Mouse (Mus musculus): ENCODE data around the gene Cycs. TPM values are rescaled to one million over a fixed set of nuclear protein-coding genes. Genes with fewer than 3 reads are reported as not detected.

The Cycs gene
- total RNA-seq, 2 experiments from 2014 or later = 49.1 to 49.6 TPM

Small RNA genes lying within 50 kb of the gene (microRNA-seq; reads per million reads assigned to microRNA genes)
- gene Mir6371 = 0 reads per million in 2 experiments

Other genes starting within 250 kb of the Cycs start
- gene Osbpl3, start 110.3 kb downstream of the Cycs start, total RNA-seq (2021) = 10 to 100 TPM; 29.3 to 37.6 TPM
- gene 4921507P07Rik, start 30.1 kb upstream of the Cycs start, total RNA-seq (2021) = under 1 TPM; 0.59 to 0.62 TPM
- gene Npvf, start 87.9 kb upstream of the Cycs start, total RNA-seq (2021) = not detected